Mouse (Mus musculus): ENCODE results near the gene Cd300ld3.

DNA sequence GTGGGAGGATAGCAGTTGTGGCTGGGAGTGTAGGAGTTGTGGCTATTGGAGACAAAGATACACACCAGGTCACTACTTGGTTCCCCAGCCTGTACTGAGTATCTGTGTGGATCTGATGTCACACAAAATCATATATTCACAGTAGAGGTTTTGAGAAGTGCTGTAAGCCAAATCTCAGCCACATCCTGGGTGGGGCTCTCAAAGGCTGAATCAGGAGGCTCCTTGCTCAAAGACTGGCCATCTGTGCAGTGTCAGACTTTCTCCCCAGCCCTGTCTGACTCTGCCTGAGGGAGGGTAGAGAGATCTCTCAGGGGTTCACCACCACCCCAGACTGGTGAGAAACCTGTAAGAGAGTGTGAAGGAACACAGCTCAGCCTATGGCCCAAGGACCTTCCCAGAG, 6.3 kb upstream of the Cd300ld3 start:
- TF ChIP-seq GATA1 (IDR thresholded peaks at IDR 0.05; ENCODE audit: borderline replicate concordance, low read length) (no peak), FLI1 (IDR thresholded peaks at IDR 0.05; ENCODE audit: low read length) (no peak)

Data from megakaryocyte, embryonic 14.5 days (primary cell).